ENCODE assay signal across 30 mouse cellular contexts in the genomic region with DNA sequence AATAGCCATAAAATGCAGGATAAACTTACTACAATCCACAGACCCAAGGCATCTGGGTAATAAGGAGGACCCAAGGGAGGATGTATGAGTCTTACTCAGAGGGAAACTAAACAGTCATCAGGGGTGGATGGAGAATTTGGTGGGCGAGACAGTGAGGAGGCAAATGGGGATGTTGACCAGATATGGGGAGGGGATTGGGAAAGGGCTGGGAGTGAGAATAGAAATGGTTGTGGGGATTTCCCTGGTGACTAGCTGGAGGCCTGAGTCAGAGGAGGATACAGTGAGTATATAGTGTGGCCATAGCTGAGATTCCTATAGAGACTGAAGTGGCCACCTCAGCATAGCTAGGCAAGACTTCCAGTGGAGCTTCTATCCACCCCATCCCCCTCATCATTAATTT. TPM values are rescaled to one million over a fixed set of nuclear protein-coding genes. Genes with fewer than 3 reads are reported as not detected.
A peak's percentile ranks its signal among the peaks of the same experiment; 100 is the strongest.
DNase-seq lines count a peak whose midpoint lies in the region; ATAC-seq lines count a peak whose summit lies in the region.
"Had no signal": no experiment of that assay in that cellular context is flagged by ENCODE, and none has a peak within 500 bp of the region (broad histone marks: within the 10 kb centered on the region; RNA-seq: fewer than 3 reads in every experiment).

No protein-coding gene starts in this region.

- no peak overlapping the region for H3K27ac ChIP-seq in embryonic facial prominence, embryonic 10.5 days (replicated peaks)

- no peaks in the 10 kb centered on the region for H3K36me3 ChIP-seq in embryonic facial prominence, embryonic 10.5 days (replicated peaks)
- H3K36me3 ChIP-seq: G1E had no signal

- 0 out of 2 replicates have a peak, but pooled peaks cover 5% of the 10 kb centered on the region for H3K9me3 ChIP-seq in embryonic facial prominence, embryonic 10.5 days
- H3K9me3 ChIP-seq: G1E had no signal

- 83% methylated on average over 1 of the region's 1 CpGs for WGBS in embryonic facial prominence, embryonic 10.5 days

- H3K4me1 ChIP-seq in embryonic facial prominence, embryonic 10.5 days: no peaks in the 10 kb centered on the region

- DNase-seq in 3T3-L1 (ENCODE audit: low read depth, low spot score) (peak; percentile 62), NIH3T3 (ENCODE audit: low read depth) (peak; percentile 59)
- no peak for DNase-seq in embryonic facial prominence, embryonic 10.5 days (ENCODE audit: low spot score)
- DNase-seq in urinary bladder, postnatal 25 days (ENCODE audit: low spot score): no peak
- DNase-seq in T-cell, adult 2 months (ENCODE audit: low spot score): no peak
- DNase-seq: adrenal gland, adult 2 months; adrenal gland, adult 8-10 months; adrenal gland, postnatal 10 days; adrenal gland, postnatal 14 days; adrenal gland, postnatal 25 days; adrenal gland, postnatal 36 days; B cell, adult 2 months; cerebellum, adult 11 months; cerebellum, adult 11-12 months; cerebellum, adult 18-20 months; cerebellum, adult 2 months; cerebellum, adult 8-10 months; cerebellum, adult 9-10 months had no signal

- ATAC-seq in erythroblast, adult 5-6 weeks (replicated peaks; ENCODE audit: low FRiP score, poor library complexity, severe bottlenecking): peak; percentile 15; the same call in 1 of the 2 replicates
- ATAC-seq: activated CD4-positive, CD25-positive, alpha-beta regulatory T cell, adult 4 months; CD4-positive, CD25-positive, alpha-beta regulatory T cell, adult 4 months; Patski had no signal

- no peaks in the 10 kb centered on the region for H3K27me3 ChIP-seq in embryonic facial prominence, embryonic 10.5 days (replicated peaks; ENCODE audit: low read depth, poor library complexity, severe bottlenecking)
- H3K27me3 ChIP-seq: CH12.LX, Patski had no signal

- H3K4me3 ChIP-seq in embryonic facial prominence, embryonic 10.5 days: no peak overlapping the region

RNA-seq across cellular contexts. Expression of a gene that starts 16.8 kb away (rescaled TPM):
- not detected in 2 replicates for total RNA-seq in erythroblast, adult 5-6 weeks (2015; ENCODE audit: low replicate concordance)
- not detected in 2 replicates for total RNA-seq in erythroblast, adult 5-6 weeks (2017; ENCODE audit: low replicate concordance)
- not detected in 2 replicates for polyA plus RNA-seq in embryonic facial prominence, embryonic 10.5 days (2016; fragmentation: Nextera tagmentation; extraction: Ambion mirVana)
- total RNA-seq: adrenal gland, adult 18-20 months; adrenal gland, adult 2 months; adrenal gland, adult 8-10 months; adrenal gland, postnatal 10 days; adrenal gland, postnatal 14 days; adrenal gland, postnatal 25 days; adrenal gland, postnatal 36 days; adrenal gland, postnatal 4 days; CH12.LX; ES-E14; MEL had no signal
- polyA plus RNA-seq: activated CD4-positive, CD25-positive, alpha-beta regulatory T cell, adult 4 months; adrenal gland, adult 2 months; brain, embryonic 14.5 days; C2C12; CD4-positive, CD25-positive, alpha-beta regulatory T cell, adult 4 months; cerebellum, adult 2 months; G1E; Patski had no signal

Comparison
In these comparisons a context has a peak if more than half of its experiments do, and no peak if none do; other contexts are left out.
1. DNase-seq: peak in 3T3-L1 (single experiment) and NIH3T3 (single experiment); none in embryonic facial prominence, embryonic 10.5 days (single experiment), urinary bladder, postnatal 25 days (single experiment) and T-cell, adult 2 months (single experiment).